Mouse (Mus musculus) brown adipose tissue, adult 24 weeks (tissue): ENCODE measurements at regions not wholly inside any gene's neighbourhood (a gene's known extent, or its start where the extent isn't known, plus 50 kb on each side); places are given as distances from the start of the nearest gene placed in this dataset.

Experiments
- H3K27ac ChIP-seq: fragments of 200-500 bp; replicated peaks from 2 replicates; pipeline ENCODE4 v1.5.1; 2012; ENCODE audit warnings: low read depth, mild to moderate bottlenecking, low read length
- H3K4me1 ChIP-seq: fragments of 200-500 bp; 2 replicates; pipeline ENCODE4 v1.6.1; 2012; ENCODE audit warnings: low read length, mixed read lengths; ENCODE audit not compliant: control insufficient read depth, insufficient read depth, insufficient read length
- H3K4me3 ChIP-seq: fragments of 200-500 bp; 2 replicates; pipeline ENCODE4 v1.5.1; 2012; ENCODE audit warnings: low read depth, mild to moderate bottlenecking, low read length, moderate library complexity; ENCODE audit not compliant: insufficient read depth

DNA sequence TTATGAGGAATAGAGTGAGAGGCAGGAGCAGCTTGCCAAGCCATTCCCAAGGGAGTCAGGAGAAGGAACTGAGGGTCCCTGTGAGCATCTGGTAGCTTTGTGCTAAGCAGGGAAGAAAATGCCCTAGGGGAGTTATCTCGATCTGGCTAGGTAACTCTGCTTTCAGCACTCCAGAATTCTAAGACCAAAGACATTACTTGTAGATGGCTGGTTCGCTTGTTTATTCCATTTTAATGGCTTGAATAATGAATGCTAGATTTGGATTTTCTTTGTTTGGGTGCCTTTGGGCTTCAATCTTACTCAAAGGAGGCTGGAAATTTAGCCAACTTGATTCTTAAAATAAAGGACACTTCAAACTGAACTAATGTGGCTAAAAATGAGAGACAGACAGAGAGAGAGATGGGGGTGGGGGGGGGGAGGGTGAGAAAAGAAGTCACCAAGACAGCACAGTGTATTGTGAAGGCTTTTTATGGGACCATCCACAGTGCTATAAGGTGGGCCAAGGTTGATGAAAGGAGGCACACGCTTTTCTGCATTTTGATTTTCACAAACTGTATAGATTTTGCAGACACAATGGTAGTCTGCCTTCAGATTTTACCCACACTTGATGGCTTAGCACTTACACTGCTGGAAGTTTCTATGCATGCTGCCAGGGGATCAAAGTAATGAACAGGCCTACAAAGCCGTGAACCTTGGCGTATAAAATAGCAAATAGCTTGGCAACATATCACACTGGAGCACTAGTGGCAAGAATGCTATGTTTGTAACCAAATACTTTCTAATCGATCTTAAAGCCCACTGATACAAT, 121.3 kb upstream of the Ufm1 start:
- Histone ChIP-seq H3K4me1 (no peaks in the 10 kb centered on the region), H3K27ac (no peak overlapping the region), H3K4me3 (no peak overlapping the region)

DNA sequence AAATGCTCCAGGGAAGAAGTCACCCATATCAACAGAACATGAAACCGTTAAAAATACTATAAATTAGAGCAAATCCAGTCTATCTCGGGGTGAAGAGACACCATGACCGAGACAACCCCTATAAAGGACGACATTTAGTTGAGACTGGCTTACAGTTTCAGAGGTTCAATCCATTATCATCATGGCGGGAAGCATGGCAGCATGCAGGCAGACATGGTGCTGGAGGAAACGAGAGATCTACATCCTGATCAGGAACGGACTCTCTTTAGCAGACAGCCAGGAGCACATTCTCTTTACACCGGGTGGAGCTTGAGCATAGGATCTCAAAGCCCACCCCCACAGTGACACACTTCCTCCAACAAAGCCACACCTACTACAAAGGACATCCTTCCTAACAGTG, 118.7 kb upstream of the Ufm1 start:
- H3K4me1 ChIP-seq = no peaks in the 10 kb centered on the region
- no peak overlapping the region for H3K4me3 ChIP-seq
- no peak overlapping the region for H3K27ac ChIP-seq

DNA sequence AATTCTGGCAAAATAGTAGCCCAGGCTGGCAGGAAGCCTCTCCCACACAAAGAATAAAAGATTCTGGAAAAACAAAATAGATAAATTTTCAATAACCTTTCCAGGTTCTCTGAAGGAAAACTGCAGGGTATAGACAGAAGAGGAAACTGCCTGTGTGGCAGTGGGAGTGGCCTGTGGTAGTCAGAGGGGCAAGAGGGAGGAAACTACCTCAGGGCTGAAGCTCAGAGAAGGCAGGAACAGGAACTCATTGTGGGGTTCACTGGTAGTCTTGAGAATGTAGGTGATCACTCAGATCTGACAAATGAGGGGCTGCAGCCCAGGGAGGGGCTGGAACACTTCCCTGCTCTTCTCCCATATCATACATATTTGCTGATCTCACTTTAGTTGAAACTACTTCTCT, 118.0 kb upstream of the Ufm1 start:
- Histone ChIP-seq H3K4me3 (no peak overlapping the region), H3K4me1 (no peaks in the 10 kb centered on the region), H3K27ac (no peak overlapping the region)

DNA sequence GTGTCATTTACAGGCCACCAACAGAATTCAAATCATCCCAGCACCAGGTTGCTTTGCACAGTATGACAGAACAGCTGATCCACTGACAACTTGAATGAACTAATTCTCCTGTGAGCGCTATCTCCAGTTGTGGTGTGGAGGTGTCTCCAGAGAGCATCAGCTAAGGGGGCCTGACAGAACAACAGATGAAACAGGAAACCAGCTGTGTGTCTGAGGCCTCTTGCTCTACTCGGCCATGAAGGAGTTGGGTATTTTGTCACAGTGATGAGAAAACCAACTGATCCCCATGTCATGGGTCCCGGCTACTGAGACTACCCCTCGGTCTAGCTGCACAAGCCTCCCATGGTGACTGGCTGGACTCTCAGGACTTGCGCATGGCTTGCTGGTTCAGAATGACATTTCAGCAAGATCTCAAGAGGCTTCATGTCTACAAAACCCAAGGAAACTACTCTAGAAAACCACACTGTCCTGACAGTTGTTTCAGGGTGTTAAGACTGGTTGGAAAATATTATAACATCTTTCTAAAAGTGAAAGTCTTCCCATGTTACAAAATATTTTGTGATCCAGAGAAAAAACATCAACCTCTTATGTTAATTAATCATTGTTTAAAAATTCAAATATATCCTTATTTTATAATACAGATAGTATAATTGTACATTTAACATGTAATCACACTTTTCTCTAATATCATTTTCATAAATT, 113.9 kb upstream of the Ufm1 start:
- no peak overlapping the region for H3K27ac ChIP-seq
- H3K4me1 ChIP-seq = no peaks in the 10 kb centered on the region
- H3K4me3 ChIP-seq = no peak overlapping the region

DNA sequence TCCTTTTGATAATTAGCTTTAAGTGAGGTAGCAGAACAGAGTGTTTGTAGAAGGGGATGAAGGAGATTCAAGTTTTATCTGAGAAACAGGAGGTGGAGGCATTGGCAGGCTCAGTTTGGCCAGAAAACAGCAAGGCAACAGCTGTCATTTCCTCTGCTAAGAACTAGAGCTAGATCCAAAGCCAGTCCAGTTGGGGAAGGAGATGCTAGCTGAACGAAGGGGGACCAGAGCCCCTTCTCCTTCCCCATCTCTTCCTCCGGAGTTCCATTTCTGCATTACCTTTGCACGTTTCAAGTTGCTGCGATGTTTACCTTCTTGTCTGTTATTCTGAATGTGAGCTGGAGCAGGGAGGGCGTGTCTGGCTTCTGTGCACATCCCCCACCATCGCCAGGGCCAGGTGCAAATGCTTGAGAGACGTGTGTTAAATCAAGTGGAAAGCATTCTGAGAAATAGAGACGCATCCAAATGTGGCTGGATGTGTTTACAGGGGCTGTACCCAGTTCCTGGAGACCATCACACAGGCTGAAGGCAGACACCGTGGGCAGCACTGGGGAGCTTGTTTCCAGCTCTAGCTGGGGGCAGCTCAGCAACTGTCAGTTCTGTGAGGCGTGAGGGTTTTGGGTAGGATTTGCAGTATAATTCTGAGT, 111.4 kb upstream of the Ufm1 start:
- Histone ChIP-seq H3K4me1 (no peaks in the 10 kb centered on the region), H3K4me3 (no peak overlapping the region), H3K27ac (no peak overlapping the region)

DNA sequence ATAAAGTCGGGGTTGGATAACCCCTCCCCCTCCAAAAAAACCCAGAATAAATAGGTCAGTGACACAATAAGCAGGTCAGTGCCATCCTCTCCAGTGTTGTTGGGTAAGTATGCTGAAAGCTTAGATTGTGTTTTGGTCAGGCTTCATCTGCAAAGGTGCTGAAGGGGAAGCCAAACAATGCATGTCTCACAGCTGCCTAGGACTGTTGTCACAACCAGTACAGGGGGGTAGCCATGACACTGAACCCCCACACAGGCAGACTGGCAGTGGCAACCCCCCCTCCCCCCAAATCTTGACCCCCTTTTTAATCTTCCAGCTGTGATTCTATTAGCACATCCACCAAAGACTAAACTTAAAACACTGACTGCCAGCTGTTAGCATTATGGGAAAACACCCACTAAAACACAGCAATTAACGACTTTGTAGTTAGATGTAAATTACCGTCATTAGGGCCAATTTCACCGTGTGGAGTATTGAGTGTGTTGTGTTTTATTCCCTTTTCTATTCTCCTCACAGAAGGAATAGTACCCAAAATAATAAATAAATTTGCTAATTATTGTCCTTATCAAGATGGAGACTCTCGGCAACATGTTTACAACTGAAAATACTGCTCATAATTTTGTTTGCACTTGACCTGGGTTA, 105.5 kb upstream of the Ufm1 start:
- Histone ChIP-seq H3K4me1 (no peaks in the 10 kb centered on the region), H3K27ac (no peak overlapping the region), H3K4me3 (no peak overlapping the region)

DNA sequence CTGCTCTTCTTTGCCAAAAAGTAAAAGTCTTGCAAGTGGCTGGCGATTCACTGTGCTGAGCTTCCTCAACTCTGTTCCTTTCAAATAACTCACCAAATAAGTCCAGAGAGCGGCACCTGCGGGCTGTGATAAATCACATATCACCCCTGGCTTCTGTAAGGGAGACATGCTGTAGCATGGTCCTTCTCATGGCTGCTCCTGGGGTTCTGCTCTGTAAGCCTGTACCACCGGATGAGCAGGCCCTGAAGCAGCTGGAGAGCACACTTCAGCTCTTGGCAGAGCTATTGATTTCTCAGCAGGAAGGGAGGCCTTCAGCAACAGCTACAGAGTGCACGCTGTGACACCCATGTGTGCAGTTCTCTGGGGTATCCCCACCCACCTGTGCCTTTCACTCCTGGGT, 101.5 kb upstream of the Ufm1 start:
- no peaks in the 10 kb centered on the region for H3K4me1 ChIP-seq
- H3K27ac ChIP-seq = no peak overlapping the region
- no peak overlapping the region for H3K4me3 ChIP-seq

DNA sequence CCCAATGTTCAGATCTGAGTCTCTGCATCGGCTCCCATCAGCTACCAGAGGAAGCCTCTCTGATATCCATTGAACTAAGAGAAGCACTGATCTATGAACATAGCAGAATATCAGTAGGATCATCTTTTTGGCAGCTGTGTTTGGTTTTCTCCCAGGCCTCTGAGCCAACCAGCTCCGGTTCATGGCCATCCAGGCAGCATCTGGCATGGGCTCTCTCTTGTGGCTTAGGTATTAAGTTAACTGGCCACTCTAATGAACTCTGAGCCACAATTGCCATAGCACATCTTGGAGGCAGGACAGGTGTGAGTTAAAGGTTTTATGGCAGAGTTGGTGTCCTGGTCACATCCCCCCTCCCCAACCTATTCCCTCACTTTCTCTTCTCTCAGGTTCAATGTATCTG, 90.2 kb upstream of the Ufm1 start:
- H3K27ac ChIP-seq = no peak overlapping the region
- no peaks in the 10 kb centered on the region for H3K4me1 ChIP-seq
- no peak overlapping the region for H3K4me3 ChIP-seq

DNA sequence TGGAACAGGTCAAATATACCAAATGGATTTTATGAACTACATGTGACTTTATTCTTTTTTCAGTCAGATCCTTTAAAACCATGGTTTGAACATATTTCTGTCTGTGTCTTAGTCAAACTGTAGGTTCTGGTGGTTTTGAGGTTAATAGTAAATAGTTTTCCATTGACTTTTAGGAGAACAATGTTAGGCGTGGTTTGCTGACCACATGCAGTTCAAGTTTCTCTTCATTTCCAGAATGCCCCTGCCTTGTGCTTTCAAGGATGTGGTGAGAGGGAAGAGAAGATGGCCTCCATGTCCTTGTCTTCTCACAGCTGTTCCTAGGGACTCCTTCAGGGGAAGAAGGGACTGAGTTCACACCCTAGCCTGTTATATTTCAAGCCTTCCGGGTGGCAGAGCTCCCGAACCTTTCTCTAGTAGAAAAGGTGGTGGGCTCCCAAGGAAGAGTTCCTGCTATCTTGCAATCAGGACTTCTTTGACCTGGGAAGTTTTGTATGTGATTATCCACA, 76.1 kb upstream of the Ufm1 start:
- H3K4me3 ChIP-seq = no peak overlapping the region
- H3K4me1 ChIP-seq = no peaks in the 10 kb centered on the region

DNA sequence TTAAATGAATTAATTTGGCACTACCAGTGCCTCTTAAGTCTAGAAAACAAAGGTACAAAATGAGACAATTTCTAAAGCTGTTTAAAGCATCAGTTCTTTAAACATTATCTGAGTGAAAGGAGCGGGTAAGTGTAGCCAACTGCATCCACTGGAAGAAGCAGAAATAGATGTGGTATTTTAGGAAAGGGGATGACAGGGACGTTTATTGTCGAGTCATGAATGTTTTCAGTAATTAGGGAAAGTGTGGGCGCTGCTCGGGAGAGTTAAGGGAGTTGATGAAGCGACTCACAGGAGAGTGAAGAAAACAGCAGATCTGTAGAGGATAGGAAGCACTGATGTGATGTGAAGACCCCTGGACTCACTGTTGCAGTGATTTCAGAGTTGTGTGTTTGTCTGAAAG, 68.1 kb upstream of the Ufm1 start:
- Histone ChIP-seq H3K4me3 (no peak overlapping the region), H3K4me1 (no peaks in the 10 kb centered on the region), H3K27ac (no peak overlapping the region)

More for the DNA sequence above, 76.1 kb upstream of the Ufm1 start:
- H3K27ac ChIP-seq = no peak overlapping the region

DNA sequence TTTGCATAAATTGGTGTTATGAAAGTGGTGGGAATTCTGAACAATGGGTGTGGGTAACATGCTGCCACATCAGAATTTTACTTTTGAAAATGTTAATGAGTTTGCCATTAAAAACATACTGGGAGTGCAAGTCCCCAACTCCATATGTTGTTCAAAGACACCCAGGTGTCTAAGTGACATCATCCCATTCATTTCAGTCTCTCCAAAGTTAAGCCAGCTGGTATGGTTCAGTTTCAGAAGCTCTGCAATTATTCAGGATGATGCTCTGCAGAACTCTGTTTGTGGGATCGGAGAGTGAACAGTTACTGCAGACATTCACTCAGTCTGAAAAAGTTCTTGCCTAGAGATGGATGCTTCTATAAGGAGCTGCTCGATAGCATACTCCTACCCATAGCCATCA, 56.3 kb upstream of the Ufm1 start:
- Histone ChIP-seq H3K4me1 (no peaks in the 10 kb centered on the region), H3K4me3 (no peak overlapping the region), H3K27ac (no peak overlapping the region)

DNA sequence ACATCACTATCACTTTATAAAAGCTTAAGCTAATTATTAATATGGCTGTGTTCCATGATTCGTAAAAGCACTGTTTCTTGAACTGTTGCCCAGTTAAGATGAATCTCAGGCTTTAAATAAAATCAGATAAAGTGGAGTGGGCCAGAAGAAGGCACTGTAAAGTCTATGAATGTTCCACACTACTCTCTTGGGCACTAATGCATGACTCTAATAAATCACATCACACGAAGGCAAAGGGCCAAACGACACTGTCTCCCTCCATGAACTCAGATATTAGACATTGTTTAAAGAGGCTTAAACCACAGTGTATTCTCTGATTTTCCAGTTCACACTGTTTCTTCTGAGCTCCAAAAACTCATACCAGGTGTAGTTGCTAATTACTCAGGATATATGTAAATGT, 55.9 kb upstream of the Ufm1 start:
- Histone ChIP-seq H3K27ac (no peak overlapping the region), H3K4me3 (no peak overlapping the region), H3K4me1 (no peaks in the 10 kb centered on the region)

DNA sequence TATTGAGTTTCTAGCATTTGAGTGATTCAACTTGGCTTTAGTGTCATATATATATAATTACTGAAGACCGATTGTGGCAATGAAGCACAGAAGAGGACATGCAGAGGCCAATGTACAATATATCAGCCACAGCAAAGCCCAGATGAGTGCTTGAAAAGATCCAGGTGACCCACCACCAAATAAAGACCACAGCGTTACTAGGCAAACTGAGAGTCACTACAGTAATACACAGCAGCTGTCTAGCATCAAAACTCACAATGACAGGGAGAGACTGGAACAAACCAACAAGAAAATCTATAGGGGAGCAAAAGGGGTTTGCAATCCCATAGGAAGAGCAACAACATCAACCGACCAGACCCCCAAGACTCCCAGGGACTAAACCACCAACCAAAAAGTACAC, 54.3 kb upstream of the Ufm1 start:
- Histone ChIP-seq H3K4me1 (no peaks in the 10 kb centered on the region), H3K27ac (no peak overlapping the region), H3K4me3 (no peak overlapping the region)

DNA sequence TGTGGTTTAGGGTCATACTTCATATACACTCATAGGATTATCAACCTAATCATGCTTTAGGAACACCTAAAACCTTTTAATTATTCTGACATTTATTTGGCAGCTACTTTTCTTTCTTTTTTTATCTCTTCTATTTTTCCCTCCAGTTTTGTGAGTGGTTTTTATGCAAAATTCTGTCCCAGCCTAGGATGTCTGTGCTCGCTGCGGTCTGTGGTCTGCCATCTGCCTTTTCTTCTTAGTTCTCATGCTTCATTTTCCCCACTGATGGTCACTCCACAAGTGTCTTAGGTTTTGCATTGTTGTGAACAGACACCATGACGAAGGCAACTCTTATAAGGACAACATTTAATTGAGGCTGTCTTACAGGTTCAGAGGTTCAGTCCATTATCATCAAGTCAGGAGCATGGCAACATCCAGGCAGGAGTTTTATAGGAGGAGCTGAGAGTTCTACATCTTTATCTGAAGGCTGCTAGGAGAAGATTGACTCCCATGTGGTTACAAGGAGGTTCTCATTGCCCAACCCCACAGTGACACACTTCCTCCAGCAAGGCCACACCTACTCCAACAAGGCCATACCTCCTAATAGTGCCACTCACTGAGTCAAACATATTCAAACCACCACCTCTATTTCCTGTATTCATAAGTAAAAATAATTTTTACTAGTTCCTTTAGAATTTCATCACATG, 50.5 kb upstream of the Ufm1 start:
- no peak overlapping the region for H3K4me3 ChIP-seq

More for the DNA sequence above, 50.5 kb upstream of the Ufm1 start:
- H3K27ac ChIP-seq = no peak overlapping the region
- no peaks in the 10 kb centered on the region for H3K4me1 ChIP-seq
